Mouse (Mus musculus) embryonic fibroblast, embryonic 13.5 days (primary cell): ENCODE measurements at regions not wholly inside any gene's neighbourhood (a gene's known extent, or its start where the extent isn't known, plus 50 kb on each side); places are given as distances from the start of the nearest gene placed in this dataset.

Source experiments
- CTCF ChIP-seq: IDR thresholded peaks from 2 replicates; pipeline ENCODE4 v1.5.1; 2011; ENCODE audit warnings: mild to moderate bottlenecking, control low read depth, low read length, moderate library complexity, borderline replicate concordance; ENCODE audit not compliant: insufficient read depth
- POLR2A ChIP-seq: IDR thresholded peaks from 2 replicates; pipeline ENCODE4 v1.6.1; 2011; ENCODE audit warnings: low read depth, mild to moderate bottlenecking, control low read depth, low read length, moderate library complexity

- TF ChIP-seq CTCF: no peak
- no peak for TF ChIP-seq POLR2A
These were observed 204.1 kb upstream of the Prok2 start for GRCm38 (mm10) chr6:99930316-99930715.
